Mouse (Mus musculus) adrenal gland (tissue): ENCODE data around the gene Kcnk10.

Experiments
- intact Hi-C: fragments of 180-260 bp; cut with DNase I; formaldehyde crosslinking; loops from one replicate; pipeline ENCODE4 v1.15.1; 2025

Gene Kcnk10

GRCm38 (mm10) chr12:98521311-98521710, 56.8 kb downstream of the Kcnk10 start:
- intact Hi-C loops, result no loop called here

GRCm38 (mm10) chr12:98520568-98520931, 57.6 kb downstream of the Kcnk10 start:
- intact Hi-C loops, result no loop called here

DNA sequence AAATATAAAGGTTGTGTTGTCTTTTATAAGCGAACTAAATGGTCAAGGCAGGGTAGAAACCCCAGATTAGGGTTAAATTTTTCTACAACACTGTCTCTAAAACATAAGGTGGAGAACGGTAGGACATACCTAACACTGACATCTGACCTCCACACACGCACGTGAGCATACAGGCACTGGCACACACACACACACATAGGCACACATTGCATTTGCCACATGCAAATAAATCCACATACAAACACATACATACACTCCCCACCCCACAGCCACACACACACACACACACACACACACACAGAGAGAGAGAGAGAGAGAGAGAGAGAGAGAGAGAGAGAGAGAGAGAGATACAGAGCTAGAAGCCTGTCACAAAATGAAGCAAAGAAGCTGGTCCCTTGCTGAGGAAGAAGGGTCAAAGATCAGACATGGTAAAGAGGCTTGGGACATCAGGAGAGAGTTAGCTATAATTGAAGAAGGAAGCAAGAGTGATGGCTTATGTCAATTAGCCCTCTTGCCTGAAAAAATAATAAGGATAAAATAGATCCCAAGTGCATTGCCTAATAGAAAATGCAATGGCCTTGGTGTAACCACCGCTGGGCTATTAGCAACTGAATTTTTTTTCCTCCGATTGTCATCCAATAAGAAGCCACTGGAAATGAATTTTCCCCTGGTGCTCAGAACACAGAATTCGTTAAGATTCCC, 58.1 kb downstream of the Kcnk10 start:
- intact Hi-C loops, result no loop called here

DNA sequence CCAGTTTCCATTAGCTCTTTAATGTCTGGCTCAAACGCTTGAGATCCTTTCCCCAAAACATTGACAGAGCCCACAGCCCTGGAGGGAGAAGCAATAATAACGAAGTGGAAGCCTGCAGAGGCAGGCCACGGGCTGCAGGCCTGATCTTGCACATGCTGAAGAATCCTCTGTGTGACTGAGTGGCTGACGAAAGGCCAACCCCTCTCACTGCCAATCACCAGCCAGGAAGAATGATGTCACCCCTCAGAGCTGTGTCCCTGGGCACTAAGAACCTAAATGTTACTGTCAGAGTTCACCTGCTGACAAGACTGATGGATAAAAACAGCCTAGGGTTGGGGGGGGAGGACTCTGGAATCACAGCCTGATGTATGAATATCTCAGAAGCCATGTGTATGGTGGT, 72.5 kb downstream of the Kcnk10 start:
- intact Hi-C loops, result no loop called here

GRCm38 (mm10) chr12:98501528-98502280, 76.4 kb downstream of the Kcnk10 start:
- intact Hi-C loops, result no loop called here

DNA sequence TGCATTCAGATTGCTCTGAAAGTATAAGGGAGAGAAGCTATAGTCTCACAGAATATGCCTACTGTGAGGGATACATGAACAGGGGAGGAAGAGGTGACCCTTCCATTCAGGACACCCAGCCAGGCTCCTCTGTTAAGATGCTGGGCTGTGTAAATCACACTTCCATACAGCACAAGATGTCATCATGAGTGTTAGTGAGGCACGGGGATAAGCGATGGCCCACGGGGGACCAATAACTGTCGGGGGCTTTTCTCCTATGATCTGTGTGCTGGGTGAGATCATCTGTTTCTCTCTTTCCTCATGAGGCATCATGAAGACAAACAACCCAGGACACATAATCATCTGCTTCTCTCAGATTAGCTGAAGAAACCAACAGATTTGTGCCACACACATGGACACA, 77.1 kb downstream of the Kcnk10 start:
- intact Hi-C loops, result no loop called here

DNA sequence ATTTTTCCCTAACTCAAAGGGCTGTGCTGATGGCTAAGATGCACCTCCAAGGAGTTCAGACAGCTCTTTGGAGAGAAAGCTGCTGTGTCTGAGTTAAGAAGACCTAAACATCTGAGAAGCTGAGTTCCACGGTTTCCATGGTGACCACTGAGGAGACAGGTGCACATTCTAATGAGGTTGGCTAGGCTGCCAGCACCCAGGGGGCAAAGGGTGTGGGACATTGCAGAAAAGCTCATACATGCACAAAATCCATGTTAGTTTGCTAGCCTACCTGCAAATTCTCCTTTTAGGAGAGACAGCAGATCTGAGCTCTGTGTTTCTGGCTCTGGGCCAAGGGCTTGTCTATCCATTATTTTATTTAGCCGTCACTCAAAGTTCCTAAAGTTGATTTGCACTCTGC, 96.7 kb downstream of the Kcnk10 start:
- intact Hi-C loops, result no loop called here

- intact Hi-C loops, result no loop called here
Observed at GRCm38 (mm10) chr12:98481048-98481447, 97.1 kb downstream of the Kcnk10 start.

DNA sequence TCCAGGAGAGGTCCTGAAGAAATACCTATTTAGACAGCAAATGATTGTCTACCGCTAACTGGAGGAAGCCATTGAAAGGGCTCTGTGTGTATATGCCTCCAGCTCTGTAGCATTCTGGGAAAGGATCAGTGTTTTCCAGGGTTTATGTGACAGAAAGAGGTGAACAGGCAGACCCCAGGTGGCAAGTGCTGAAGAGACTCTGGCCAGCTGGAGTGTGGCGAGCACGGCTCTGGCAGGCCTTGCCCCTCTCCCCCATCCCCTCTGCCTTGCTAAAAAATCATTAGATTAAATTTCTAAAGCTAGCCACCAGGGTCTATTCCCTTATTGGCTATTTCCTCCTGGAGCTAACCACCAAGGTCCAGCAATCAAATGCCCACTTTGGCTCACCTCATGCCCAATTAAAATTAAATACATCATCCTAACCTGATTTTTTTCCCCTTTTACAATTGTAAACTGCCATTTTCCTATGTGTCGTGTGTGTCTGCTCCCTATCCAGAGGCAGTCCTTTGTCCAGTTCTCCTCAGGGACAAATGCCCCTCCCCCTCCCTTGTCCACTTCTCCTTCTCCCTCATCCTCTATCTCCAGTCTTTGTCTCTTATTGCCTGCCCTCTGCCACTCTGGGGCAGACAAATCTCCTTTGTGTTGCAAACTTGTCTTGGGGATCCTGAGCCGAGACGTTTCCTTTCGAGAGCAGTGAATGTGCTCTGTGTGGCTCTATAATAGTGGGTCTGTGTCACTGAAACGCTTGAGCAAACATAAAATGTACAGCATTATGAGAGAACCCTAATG, 100.2 kb downstream of the Kcnk10 start:
- intact Hi-C loops, result no loop called here

- intact Hi-C loops, result no loop called here
Observed at GRCm38 (mm10) chr12:98471232-98471631, 106.9 kb downstream of the Kcnk10 start.

DNA sequence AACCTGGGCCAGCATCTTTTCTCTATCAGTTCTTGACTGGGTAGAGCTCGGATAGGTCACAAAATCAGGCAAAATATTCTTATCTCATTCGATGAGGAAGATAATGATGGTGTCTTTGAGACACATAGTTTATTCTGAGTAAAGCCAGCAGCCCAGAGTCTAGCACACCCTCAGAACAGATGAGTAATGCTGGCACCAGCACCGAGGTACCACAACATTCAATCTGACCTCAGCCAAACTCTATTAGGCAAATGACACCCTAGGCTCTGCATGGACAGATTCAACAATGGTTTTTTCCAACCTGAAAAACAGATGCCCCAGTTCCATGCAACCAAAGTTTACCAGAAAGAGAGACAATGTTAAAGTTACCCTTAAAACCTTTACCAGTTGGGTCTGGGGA, 108.0 kb downstream of the Kcnk10 start:
- intact Hi-C loops, result no loop called here

DNA sequence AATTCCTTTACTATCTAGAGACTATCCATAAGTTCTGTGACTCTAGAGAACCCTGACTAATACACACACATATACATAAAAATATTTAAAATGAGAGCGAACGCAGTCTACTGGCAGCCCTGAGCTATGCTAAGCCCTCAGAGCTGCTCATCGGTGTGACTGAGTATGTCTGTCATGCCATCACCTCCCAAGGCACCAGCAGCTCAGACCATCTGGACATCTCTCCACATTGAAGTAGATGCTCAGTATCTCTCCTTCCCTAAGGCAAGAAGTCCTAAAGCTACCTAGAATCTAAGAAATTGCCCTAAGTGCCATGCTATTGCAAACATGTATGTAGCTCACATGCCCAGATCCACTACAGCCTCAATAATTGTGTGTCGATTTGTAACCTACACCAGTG, 110.3 kb downstream of the Kcnk10 start:
- intact Hi-C loops, result no loop called here

- intact Hi-C loops, result no loop called here
Observed at GRCm38 (mm10) chr12:98459889-98460288, 118.2 kb downstream of the Kcnk10 start.

DNA sequence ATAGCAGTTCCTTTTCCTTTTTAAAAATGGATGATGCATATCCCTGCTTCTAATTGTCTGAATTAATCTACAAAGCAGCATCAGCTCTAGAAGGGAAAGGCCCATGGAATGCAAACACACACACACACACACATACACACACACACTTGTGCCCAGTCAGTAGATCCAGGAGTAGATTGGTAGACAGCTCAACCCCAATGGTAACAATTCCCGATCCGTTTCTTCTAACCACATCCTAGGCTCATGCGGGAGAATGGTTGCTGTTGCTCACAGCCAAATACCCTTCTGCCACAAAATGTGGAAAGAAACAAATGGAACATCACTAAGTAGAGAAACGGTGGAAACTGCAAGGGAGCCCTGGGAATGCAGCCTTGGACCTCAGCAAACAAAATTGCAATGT, 119.2 kb downstream of the Kcnk10 start:
- intact Hi-C loops, result no loop called here

DNA sequence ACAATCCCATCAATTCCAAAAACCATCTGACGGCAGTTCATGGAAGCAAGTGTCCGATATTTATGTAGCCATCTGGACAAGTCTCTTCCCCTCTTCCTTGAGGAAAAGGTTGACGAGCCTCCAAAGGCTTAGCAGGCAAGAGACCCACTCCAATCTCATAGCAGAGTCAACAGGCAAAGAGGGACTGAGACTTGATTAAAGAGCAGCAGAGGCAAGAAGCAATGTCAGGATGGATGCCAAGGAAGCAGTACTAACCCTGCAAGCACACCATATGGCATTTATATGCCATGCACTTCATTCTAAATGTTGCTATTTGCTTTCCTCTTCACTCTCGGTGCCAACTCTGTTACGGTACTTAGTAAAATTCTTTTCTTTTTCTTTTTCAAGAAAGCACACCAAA, 119.6 kb downstream of the Kcnk10 start:
- intact Hi-C loops, result no loop called here

- intact Hi-C loops, result no loop called here
Observed at GRCm38 (mm10) chr12:98453161-98453560, 124.9 kb downstream of the Kcnk10 start.

DNA sequence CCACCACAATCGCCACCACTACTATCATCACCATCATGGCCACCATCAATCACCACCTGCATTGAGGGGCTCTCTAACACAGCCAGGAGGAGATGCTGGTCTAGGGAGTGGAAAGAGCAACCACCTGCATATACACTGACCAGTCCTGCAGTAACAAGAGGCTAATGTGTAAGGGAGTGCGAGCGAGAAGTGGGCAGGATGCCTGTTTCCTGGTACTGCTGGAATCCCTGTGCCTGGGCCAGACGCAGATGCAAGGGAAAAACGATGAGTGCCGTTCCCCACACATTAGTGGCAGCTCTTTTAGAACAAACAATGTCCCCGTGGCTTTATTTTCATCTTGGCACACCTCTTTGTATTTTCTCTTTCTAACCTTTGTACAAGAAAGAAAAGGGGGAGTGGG, 125.5 kb downstream of the Kcnk10 start:
- intact Hi-C loops, result no loop called here

DNA sequence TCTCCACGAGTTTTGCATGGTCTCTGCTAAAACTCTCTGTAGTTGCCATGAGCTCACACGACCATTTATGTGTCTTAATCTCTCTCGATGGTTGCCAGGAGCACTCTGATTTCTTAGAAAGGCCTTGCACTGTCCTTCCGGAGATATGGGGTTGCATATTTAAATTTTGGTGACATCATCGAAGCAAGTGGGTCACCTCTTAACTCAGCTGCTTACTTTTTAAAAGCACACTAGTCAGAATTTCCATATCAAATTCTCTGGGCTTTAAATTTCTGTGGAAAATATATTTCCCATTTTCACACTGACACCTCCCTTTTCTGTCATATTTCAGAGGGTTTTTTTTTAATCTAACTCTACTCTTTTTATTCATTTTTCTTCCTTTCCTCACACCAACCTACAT, 132.5 kb downstream of the Kcnk10 start:
- intact Hi-C loops, result no loop called here

DNA sequence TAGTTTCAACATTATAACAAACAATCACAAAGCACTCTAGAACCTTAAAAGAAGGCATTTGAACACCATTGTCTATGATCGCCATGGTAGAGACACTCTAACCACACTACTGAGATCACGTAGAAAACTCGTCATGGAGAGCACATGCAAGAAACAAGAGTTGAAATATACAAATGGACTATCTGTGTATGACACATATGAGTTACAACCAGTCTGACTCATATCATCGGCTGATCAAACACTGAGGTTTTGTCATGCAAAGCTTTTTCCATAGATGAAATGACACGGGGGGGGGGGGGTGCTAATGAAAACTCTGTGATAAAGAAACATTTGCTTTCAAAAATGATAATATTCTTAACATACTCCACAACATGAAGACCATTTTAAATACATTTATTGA, 133.2 kb downstream of the Kcnk10 start:
- intact Hi-C loops, result no loop called here

- intact Hi-C loops, result no loop called here
Observed at GRCm38 (mm10) chr12:98443754-98444153, 134.4 kb downstream of the Kcnk10 start.

DNA sequence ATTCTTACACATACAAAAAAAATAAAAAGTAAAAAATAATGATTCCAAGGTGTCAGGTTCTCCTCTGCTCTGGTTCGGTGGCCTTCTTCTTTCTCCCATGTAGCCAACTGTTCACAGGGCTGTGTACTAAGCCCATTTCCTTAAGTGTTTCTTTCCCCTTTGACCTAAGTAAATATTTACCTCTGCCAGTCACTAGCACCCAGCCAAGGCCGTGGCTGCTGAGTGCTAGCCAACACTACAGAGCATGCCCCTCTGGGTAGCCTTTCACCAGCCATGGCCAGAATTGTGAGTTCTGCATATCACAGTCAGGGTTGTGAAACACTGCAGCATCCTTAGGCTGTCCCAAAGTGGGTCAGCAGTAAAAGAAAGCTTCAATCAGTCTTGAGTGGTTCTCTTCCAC, 140.0 kb downstream of the Kcnk10 start:
- intact Hi-C loops, result no loop called here

DNA sequence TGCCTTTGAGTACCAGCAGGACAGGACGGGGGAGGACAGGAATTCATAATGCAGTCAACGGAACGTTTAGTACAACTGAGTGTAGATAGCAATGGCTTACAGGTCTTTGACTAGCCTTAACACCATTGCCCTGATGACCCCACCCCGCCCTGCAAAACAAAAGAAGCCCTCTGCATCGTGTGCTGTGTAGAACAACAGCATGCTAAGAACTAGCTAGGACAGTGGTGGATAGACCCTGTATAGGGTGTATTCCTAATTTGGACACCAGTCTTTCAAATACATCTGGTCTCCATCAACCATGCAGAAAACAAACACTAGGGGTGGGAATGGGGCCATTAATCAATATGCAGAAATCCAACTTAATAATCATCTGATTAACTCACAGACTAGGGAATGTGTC, 147.4 kb downstream of the Kcnk10 start:
- intact Hi-C loops, result no loop called here
